Mouse (Mus musculus) NIH3T3 (cell line): ENCODE results near the gene Acot10.
"Not testable (repeated sequence)": the region's sequence is repeated elsewhere in the genome, so short reads cannot be mapped to it uniquely, and the experiment has no call there.

Experiments used
- DNase-seq: peaks from one replicate; pipeline ENCODE4 v3.0.0-alpha.2; 2012; ENCODE audit warnings: low read depth

Gene Acot10

GRCm38 (mm10) chr15:20666650-20667049 lies at the start of gene Acot10:
Acot10 (minus strand) TSS chr15:20666750.
- no peak for DNase-seq

GRCm38 (mm10) chr15:20711859-20712258 lies 45.3 kb upstream of the Acot10 start:
- no peak for DNase-seq

GRCm38 (mm10) chr15:20696229-20696628 lies 29.7 kb upstream of the Acot10 start:
- DNase-seq: no peak

- no peak for DNase-seq
Measured at GRCm38 (mm10) chr15:20684200-20684599, 17.6 kb upstream of the Acot10 start.

GRCm38 (mm10) chr15:20682719-20683118 lies 16.2 kb upstream of the Acot10 start:
- DNase-seq: no peak

GRCm38 (mm10) chr15:20669507-20669906 lies 3.0 kb upstream of the Acot10 start:
- not testable (repeated sequence) for DNase-seq

GRCm38 (mm10) chr15:20667989-20668388 lies 1.4 kb upstream of the Acot10 start:
- no peak for DNase-seq

GRCm38 (mm10) chr15:20667350-20667749 lies 800 bp upstream of the Acot10 start:
- no peak for DNase-seq

GRCm38 (mm10) chr15:20660221-20660620 lies 6.3 kb downstream of the Acot10 start:
- DNase-seq: no peak

- peak; percentile 67 for DNase-seq
Measured at GRCm38 (mm10) chr15:20642905-20643414, 23.6 kb downstream of the Acot10 start.

- DNase-seq: no peak
Measured at GRCm38 (mm10) chr15:20639155-20639554, 27.4 kb downstream of the Acot10 start.

- DNase-seq: no peak
Measured at GRCm38 (mm10) chr15:20634593-20634992, 32.0 kb downstream of the Acot10 start.
